Mouse (Mus musculus) lung, postnatal 36 days (tissue): ENCODE results near the gene Zfp986.
"Not testable (repeated sequence)": the region's sequence is repeated elsewhere in the genome, so short reads cannot be mapped to it uniquely, and the experiment has no call there.

Experiments used
- DNase-seq: peaks from one replicate; pipeline ENCODE4 v3.0.0; 2022; ENCODE audit warnings: mixed read lengths

Gene Zfp986

DNA sequence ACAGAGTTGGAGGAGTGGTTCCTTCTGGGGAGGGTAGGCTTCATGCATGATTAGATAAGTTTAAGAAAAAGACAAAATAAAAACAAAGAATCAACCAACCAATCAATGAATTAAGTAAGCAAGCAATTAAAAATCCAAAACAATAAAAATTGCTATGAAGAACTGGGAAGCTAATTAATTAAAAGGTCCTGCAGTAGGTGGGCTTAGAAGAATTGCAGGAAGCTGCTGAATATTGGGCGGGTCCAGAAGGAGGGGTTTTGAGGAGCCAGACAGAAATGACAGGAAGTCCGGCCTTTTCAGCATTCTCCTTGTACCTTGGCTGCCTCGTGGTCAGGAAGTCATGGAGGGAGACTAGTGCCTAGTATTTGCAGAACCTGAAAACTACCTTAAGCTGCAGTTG lies at the start of gene Zfp986:
Gene Zfp986, plus strand, starts transcription at position 301 of the 400 bp plus-strand sequence.
- DNase-seq: not testable (repeated sequence)

DNA sequence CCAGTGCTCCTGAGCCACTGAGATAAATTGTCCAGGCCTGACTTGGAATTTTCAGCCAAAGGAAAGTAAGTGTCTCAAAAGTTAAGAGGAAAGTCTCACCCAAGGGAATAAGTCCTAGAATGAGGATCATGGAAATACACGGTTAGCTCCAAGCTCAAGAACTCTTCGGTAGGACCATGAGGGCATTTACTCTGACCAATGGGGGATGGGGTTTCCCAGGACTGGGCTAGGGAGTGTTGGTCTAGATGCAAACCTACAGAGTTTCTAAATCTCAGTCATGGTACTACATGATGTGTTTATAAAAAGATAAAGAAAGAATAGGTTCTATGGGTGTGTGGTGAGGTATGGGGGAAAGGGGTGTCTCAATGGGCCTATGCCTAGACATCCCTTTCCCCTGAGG lies 48.6 kb upstream of the Zfp986 start:
- not testable (repeated sequence) for DNase-seq

DNA sequence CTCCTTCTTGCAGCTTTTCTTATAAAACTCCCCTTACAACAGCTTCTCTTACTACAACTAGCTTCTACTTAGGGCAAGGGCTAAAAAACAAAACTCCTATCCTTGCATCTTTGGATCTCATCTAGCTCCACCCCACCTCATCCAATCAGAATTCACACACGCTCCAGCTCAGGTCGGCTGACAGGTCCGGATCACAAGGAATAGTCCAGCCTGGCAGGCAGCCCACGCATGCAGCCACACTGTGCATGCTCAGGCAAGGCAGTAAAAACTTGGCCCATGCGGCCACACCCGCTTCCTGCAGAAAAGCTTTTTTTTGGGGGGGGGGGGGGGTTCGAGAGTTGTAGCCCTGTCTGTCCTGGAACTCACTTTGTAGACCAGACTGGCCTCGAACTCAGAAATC lies 43.0 kb upstream of the Zfp986 start:
- not testable (repeated sequence) for DNase-seq

DNA sequence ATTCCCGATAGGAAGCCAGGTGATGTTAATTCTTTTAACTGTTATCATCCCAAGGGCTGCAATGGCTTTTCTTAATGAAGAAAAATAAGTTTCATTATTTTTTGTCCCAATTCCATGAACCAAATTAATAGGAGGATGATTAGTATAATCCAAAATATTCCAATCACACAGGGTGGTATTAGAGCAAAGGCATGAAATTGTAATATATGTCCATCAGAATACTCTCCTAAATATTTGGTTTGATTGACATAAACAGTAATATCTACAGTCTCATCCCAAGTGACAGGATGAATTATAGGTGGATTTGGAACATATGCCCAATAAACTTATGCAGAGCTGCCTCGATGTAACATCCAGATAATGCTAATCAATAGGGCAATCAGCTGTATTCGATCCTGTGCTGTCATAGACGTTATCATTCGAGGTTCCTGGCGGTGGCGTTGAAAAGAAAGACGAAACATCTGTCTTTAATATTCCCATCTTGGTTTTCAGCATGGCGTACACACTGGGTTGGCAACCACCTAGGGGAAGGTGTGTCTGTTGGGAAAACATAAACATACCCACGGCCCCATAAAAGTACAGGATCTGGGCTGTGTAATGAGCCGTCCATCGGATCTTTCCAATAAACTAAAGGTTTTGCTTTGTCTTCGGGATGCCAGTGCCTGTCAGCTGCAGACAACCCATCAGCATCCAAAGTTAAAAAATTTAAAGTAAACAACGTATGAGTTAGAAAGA lies 37.1 kb upstream of the Zfp986 start:
- not testable (repeated sequence) for DNase-seq

DNA sequence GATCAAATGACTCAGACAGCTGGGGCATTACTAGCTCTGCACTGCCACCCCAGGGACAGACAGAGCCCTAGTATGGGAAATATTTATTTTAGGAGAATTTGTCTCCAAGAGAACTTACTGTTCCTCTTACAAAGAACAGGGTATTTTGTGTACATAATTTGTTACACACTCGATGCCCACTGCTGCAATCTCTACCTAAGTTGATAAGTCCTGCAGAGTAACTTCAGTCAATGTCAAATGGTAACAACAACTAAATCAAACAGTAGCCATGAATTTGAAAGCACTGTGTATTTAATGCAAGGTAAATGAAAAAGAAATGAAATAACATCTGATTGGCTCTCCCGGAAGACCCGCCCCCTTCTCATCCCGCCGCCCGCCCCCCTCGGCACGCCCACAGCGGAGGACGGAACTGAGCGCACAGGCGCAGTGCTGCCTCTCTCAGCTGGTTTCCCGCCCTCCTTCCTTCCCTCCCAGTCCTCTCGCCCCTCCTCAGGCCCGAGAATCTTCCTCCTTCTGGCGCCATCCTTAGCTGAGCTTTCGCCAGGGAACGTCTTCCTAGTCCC lies 32.2 kb upstream of the Zfp986 start:
- DNase-seq: not testable (repeated sequence)

DNA sequence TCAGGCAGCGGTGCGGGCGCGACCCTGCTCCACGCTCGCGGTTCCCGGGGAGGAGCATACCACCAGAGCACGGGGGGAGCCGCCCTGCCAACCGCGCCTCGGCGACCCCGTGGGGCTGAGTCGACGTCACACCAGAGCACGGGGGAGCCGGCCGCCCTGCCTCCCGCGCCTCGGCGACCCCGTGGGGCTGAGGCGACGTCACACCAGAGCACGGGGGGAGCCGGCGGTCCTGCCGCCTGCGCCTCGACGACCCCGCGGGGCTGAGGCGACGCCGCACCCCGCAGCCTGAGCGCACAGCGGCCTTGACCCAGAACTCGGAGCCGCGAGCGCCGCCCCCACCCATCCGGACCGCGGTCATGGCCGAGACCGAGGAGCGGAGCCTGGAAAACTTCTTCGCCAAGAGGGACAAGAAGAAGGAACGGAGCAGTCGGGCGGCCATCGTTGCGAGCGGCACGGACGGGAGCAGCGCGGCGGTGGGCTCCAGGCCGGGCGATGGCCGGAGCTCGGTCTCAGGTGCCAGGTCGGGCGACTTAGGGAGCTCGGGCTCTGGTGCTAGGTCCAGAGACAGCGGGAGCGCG lies 31.6 kb upstream of the Zfp986 start:
- DNase-seq: not testable (repeated sequence)

DNA sequence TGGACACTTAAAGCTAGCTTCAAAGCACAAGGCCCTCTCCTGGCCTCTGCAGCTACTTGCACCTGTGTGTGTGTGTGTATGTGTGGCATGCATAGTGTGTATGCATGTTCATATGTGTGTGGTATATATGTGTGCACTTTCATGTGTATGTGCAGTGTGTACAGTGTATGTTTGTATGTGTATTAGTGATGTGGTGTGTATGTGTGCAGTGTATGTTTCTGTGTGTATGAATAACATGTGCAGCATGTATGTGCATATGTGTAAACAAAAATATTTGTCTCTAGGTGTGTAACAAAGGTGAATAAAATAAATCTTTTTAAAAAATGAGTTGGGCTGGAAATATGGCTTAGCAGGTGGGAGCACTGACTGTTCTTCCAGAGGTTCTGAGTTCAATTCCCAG lies 21.8 kb upstream of the Zfp986 start:
- DNase-seq: not testable (repeated sequence)

DNA sequence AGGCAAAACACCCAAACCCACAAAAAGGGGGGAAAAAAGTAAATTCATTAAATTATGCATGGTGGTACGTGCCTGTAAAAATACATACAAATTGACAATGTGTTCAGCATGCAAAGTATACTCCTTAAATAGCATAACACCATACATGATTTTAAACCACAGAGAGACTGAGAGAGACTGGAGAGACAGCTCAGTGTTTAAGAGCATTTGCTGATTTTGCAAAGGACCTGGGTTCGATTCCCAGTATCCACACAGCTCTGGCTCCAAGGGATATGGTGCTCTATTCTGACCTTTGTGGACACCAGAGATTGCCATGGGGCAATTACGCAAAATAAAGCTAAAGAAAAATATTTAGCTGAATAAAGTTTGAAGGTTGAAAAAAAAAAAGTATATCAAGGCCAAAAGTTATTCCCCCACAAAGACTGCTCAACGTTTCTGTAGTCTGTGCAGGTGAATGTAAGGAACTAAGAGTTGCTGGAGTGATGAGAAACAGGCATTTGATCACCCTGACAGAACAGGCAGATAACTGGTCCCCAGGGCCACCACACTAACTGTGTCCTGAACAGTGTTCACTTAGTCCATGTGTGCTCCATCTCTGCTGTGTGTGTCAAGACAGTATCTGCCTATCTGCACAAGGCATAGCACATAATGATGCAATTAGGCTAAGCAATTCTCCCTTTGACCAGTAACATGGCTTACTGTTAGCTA lies 20.3 kb upstream of the Zfp986 start:
- DNase-seq: not testable (repeated sequence)

DNA sequence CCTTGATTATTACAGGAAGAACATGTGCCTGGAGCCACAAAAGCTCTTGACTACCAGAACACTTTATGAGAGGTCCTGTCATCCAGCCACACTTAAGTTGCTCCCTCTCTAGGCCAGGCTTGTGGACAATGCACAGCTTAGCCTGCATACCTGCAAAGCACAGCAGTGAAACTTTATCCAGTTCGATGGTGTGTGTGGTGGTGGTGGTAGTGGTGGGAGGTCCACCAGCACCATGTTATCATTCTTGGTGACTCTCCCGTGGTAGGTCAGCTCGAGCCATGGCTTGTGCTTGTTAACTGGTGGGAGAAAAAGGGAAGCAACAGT lies 19.7 kb upstream of the Zfp986 start:
- DNase-seq: not testable (repeated sequence)

DNA sequence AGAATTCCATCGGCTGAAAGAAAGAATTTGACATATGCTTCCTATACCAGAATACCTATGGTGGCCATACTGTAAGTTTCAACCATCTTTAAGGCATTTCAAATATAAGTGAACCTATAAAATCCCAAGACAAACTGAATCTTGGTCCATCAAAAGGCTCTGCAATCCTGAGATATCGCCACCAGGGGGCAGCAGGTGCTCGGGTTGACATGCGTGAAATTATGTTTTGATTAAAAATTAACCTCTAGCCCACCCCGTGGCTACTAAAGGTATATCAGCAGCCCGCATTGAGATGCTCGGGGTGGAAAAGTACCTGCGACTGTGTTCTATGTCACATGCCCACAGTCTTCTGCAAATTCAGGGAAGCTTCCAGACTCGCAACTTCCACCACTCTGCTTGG lies 17.2 kb upstream of the Zfp986 start:
- not testable (repeated sequence) for DNase-seq

DNA sequence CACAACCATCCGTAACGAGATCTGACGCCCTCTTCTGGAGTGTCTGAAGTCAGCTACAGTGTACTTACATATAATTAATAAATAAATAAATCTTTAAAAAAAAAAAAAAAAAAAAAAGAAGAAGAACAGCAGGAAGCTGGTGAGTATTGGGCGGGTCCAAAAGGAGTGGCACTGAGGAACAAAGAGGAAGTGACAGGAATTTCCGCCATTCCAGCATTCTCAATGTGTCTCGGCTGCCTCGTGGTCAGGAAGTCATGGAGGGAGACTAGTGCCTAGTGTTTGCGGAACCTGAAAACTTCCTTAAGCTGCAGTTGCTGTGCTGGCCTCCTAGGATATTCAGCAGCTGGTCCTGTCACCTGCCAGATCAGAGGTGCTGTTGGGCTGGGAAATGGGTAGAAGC lies 4.7 kb upstream of the Zfp986 start:
- not testable (repeated sequence) for DNase-seq
